Mouse (Mus musculus) right cerebral cortex, postnatal 36 days (tissue): Measurements from ENCODE around the gene Fgd6.

ENCODE experiments used
- DNase-seq, 2 experiments: peaks; one replicate each; pipeline ENCODE4 v3.0.0; 2022; ENCODE audit warnings: low spot score in 2 of 2, mixed read lengths in 1 of 2

The Fgd6 gene

GRCm38 (mm10) chr10:94043908-94044307 is 8.1 kb downstream of the Fgd6 start:
- no peak for DNase-seq

GRCm38 (mm10) chr10:94045301-94045700 is 9.5 kb downstream of the Fgd6 start:
- no peak for DNase-seq

DNA sequence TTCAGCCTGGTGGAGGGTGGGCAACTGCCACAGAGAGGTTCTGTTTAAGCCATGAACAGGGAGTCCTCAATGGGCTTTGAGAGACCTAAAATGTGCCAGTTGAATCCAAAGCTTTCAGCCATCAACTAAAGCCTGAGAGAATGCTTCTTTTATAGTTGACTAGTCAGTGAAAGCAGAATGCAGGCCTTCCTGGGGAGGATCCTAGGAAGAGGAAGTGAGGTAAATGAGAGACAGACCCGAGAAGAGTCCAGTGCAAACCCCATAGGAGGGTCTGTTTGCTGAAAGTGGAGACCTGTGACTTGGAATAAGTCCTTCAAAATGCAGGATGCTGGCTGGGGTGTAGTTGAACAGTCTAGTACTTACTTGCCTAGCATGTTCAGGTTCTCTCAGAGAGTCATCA is 11.2 kb downstream of the Fgd6 start:
- DNase-seq: no peak

DNA sequence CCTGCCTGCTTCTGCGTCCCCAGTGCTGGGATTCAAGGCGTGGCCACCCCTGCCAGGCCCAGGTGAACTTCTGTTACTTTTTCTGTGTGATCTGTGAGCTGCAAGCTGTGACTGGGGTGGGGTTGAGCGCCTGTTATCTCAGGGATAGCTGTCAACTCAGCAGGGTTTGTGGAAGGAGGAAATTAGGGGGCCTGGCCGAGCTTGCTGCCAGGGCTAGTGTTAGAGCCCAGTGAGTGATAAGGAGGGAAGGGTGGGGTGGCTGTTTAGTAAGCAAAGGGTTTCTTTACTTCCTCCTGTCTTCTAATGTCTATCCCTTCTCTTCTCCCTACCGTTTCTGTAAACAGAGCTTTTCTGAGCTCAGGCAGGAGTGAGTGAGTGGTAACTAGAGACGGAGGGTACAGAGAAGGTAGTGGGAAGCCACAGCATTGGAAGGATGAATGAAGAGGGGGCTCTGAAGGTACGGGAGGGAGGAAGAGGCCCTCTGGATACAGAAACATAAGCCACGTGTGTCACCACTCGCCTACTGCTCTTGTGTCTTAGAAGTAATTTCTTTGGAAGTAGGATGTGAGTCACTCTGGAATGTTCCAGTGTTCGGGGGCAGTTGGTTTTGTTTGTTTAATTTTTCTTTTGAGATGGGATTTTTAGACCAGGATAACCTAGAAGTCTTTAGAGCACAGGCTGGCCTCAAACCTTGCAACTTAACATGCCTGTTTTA is 12.2 kb downstream of the Fgd6 start:
- DNase-seq: no peak

- DNase-seq: no peak
Measured at GRCm38 (mm10) chr10:94049121-94049520, 13.3 kb downstream of the Fgd6 start.

- DNase-seq: no peak
Measured at GRCm38 (mm10) chr10:94050736-94051135, 14.9 kb downstream of the Fgd6 start.

DNA sequence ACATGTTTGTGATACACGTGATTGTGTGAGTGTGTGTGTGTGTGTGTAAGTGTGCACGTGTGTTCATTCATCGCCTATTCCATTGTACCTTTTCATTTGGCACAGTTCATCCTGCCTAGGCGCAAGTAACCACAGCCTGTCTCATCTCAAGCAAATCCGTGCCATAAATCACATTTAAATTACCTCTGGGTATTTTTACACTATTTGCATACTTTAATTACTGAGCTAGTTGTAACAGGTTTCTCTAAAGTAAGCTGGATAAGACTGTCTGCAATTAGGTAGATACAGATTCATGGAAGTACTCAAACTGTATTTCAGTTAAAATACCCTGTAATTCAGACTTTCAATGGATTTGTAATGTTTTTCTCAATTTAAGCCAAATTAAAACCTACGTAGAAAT is 20.7 kb downstream of the Fgd6 start:
- no peak for DNase-seq

DNA sequence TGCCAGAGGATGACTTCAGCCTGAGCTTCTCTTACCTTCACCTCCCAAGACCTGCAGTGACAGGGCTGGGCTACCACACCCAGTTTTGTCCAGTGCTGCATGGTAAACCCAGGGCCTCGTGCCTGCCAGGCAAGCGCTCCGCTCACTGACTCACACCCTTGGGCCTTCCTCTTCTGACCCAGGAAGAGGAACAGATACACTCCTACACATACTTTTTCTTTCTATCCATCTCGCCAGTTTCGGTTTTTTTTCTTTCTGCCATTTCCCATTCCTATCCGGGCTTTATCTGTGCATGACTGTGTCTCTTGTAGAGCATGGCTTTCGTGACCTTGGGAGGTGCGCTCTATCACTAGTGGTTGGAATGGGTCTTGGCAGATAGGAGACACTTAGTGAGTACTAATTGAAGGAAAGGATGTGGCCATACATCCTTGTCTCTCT is 23.8 kb downstream of the Fgd6 start:
- no peak for DNase-seq

DNA sequence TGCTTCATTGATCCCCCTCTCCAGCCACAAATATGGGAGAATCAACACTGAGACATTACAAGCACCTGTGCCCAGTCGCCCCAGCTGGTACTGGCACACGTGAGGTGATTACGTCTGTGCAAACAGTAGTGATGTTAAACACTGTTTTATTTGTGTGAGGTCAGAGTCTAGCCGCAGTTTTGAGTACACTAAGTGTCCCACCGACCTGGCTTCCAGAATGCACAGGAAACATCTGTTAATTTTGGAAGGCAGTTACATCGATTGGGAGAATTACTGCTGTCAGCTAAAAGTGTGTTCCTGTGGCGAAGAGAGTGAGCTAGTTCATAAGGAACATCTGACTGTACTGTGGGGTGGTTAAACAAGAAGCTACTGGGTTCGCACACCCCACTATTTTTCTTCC is 24.4 kb downstream of the Fgd6 start:
- no peak for DNase-seq

GRCm38 (mm10) chr10:94062357-94062756 is 26.6 kb downstream of the Fgd6 start:
- no peak for DNase-seq

- no peak for DNase-seq
Measured at GRCm38 (mm10) chr10:94066896-94067295, 31.1 kb downstream of the Fgd6 start.

DNA sequence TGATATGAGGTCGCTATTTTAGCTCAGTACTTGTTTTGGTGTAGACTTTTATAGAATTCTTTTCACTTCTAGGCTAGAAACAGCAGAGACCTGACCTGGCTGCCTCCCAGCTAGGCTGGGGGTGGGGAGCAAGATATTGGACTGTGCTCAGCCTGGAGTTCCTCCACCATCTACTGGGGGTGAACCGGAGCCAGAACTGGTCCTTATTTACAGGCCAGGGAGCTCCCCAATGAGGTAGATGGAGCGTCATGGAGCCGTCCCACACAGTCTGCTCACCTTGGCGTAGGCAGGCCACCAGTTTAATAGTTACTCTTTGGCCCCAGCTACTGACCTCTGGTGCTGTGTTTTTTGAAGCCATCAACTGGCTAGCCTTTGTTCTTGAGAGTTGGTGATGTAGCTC is 32.9 kb downstream of the Fgd6 start:
- DNase-seq: peak in 1 of 2 experiments; percentile 7

- DNase-seq: no peak
Measured at GRCm38 (mm10) chr10:94071641-94072040, 35.8 kb downstream of the Fgd6 start.

DNA sequence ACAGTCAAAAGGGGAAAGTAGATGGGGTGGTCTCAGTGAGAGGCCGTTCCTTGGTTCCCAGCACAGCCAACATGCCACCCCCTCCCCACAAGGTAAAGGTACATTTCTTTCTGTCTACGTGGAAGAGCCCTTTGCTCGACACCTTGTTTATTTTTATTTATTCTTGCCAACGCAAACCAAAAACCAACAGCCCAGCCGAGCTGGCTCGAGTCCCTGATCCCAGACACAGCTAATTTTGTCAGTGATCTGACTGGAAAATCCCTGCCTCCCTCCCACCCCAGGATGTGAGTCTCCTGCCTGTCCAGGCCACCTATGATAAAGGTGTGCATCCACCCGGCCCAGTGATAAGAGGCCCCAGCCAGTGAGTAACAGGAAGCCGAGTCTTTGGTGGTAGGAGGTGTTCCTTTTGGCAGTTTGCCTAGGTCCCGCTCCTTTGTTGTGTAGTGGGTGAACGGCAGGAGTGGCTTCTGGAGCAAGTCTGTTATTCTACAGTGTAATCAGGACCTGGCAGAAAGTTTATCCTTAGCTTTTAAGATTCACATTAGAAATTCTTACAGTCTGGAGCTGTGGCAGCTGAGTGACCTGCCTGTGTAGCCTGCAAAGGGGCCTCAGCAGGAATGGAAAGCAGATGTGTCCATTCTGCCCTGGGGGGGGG is 36.6 kb downstream of the Fgd6 start:
- no peak for DNase-seq

DNA sequence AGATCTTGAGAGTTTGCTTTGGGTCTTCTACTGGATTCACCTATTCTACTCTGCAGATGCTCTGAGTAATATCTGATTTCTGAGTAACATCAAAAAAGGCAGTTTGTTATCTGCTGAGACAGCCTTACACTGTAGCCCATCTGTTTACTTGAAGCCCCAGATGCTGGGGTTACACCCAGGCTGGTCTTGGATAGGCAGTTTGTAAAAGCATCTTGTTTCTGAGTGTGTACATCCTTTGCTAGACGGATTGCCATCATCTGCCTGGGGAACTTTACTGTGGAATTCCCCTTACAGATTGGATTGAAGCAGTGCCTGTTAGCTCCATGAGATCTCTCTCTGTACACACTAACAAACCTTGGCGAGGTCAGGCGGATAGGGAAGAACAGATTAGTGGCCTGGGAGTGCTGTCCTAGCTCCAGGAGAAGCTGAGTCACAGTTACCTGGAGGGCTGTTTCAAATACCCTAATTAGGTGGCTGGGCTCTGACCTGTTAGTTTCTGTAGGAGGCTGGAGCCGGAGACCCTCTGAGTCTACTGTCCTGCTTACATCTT is 37.2 kb downstream of the Fgd6 start:
- DNase-seq: no peak

DNA sequence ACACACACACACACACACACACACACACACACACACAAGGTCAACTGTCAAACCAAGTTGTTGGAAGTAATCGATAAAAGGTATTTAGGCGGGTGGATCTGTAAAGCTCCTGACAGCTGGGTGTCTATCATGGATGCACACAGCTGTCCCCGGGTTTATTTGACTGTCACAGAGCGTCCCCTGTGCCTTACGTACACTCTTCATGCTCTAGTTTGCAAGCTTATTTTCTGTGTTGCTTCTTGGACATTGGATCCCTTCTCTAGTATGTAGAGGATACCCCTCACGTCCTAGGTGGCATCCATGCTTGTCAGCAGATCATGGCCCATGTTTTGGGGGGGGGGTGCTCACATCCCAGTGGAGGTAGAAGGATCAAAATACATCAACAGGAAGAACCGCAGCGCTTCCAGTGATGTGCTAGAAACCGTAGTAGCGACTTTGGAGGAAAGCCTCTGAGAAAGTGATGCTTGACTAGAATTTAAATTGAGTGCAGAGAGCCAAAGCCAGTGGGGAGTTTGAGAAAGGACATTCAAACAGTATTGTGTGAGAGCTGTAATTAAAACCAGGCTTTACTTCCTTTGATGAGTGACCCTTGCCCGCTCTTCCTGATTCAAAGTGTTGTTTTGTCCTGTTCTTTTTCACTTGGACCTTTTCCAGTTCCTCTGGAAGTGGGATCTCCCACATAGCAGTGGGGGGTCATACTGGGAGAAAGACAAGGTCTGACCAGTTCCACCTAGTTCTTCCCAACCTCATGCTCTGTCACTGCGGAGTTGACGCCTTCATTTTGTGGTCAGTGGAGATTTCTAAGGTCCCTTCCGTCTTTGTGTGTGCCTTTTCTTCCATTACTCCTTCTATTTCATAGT is 41.4 kb downstream of the Fgd6 start:
- DNase-seq: no peak

- no peak for DNase-seq
Measured at GRCm38 (mm10) chr10:94080740-94081139, 44.9 kb downstream of the Fgd6 start.

DNA sequence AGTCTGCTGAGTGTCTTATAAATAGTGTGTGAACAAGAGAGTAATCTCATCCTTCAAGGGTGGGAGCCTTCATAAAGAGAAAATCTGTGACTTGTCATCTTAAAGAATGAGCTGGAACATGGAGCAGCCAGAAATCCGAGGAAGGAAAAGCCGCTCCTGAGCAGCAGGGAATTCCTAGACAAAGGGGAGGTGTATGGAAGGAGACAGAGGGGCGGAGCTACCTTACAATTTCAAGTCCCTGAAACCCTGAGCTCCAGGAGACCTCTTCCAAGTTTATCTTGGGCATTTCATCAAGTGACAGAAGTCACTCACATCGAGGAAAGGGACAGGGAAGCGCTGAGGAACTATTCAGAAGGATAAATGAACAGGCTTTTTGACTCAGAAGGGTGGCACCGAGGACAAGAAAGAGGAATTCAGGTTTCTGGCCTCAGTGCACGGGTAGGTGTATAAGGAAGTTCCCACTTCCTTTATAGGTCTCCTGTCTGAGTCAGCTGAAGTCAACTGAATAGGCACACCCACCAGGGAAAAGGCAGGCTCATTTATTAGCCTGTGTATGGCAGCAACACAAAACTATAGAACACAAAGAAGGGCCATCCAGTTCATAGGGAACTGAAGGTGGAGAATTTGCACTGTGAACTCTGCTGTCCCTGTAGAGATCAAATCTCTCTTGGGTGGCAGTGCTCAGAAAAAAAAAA is 46.4 kb downstream of the Fgd6 start:
- no peak for DNase-seq

DNA sequence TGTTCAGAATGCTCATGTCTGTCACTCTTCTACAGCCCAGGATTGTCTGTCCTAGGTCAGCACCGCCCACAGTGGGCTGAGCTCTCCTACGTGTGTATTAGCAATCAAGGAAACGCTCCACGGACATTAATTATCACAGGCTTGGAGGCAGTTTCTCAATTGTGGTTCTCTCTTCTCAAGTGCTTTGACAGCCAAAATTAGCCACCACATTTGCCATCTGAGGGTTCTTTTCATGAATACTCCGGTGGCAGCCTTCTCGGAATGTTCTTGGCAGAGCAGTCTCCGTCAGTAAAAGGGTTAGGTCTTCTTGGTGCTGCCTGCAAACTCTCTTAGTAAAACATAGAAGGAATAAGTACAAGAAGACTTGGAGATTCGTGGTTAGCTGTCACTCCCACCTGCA is 50.5 kb downstream of the Fgd6 start:
- no peak for DNase-seq

DNA sequence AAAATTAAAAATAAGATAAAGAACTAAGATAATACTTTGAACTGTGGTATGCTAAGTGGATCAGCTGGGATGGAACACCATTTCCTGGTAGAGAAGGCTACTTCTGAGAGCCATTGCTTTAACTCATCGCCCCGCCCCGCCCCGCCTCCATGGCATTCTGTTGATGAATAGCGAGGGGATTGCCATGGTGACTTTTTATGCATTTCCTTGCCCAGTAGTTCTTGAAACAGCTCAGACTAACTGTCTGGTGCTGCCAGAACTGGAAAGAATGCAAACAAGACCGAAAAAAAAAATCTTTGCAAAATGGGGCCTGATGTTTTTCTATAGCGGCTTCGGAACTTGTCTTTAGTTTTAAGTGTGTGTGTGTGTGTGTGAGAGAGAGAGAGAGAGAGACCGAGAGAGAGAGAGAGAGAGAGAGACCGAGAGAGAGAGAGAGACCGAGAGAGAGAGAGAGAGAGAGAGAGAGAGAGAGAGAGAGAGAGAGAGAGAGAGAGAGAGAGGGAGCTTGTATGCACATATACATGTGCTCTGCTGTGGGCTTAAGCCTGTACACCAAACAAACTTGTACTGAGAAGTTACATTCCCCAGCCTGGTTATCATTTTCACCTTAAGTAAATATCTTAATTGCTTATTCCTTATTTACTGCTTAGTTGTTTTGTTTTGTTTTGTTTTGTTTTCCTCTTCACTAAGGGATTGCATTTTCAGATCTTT is 51.7 kb downstream of the Fgd6 start:
- peak in 1 of 2 experiments; percentile 16 for DNase-seq

GRCm38 (mm10) chr10:94090032-94090431 is 54.2 kb downstream of the Fgd6 start:
- DNase-seq: no peak
